Mouse (Mus musculus) heart, postnatal 4 days (tissue): ENCODE measurements around the gene Tspan17. TPM values are rescaled to one million over a fixed set of nuclear protein-coding genes. Genes with fewer than 3 reads are reported as not detected.
A peak's percentile ranks its signal among the peaks of the same experiment; 100 is the strongest.

Experiments used
- DNase-seq: peaks from one replicate; pipeline ENCODE4 v3.0.0; 2021
- total RNA-seq, 2 experiments: library from RNA; stranded (reverse); gene quantifications; 2 replicates each; pipeline ENCODE4 v1.2.3; 2021

The Tspan17 gene
- total RNA-seq, 2 experiments from 2014 or later: 9.1 to 12.8 TPM

GRCm38 (mm10) chr13:54808067-54808466 lies 18.9 kb downstream of the Tspan17 start:
- no peak for DNase-seq

- no peak for DNase-seq
Measured at GRCm38 (mm10) chr13:54811476-54811875, 22.3 kb downstream of the Tspan17 start.

DNA sequence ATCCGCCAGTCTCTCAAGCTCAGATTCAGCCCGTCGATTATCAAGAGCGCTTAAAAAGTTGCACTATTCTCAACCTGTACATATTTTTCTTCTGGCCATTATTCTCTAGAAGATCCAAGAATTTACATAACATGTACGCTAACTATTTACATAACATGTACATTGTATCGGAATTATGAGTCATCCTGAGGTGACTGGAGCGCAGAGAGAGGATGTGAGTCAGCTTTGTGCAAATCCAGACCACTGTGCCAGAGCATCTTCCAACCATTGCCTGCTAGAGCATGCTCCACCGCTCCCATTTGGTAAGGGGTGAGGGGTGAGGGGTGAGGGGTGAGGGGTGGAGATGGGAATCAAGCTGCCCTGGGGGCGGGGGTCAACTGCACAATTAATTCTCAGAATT lies 24.2 kb downstream of the Tspan17 start:
- no peak for DNase-seq

GRCm38 (mm10) chr13:54818399-54819254 lies 29.4 kb downstream of the Tspan17 start:
- no peak for DNase-seq

DNA sequence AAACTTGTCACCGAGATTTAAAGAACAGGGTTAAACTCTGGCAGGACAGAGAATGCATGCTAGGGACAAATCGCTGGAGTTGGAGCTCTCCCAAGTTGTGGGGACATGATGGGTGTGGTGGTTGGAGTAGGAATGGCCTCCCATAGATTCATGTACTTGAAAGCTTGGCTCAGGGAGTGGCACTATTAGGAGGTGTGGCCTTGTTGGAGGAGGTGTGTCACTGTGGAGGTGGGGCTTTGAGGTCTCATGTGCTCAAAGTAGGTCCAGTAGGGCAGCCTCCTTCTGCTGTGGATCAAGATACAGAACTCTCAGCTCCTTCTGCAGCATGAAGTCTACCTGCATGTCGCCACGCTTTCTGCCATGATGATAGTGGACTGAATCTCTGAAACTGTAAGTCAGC lies 31.9 kb downstream of the Tspan17 start:
- no peak for DNase-seq

- DNase-seq: no peak
Measured at GRCm38 (mm10) chr13:54821931-54822330, 32.8 kb downstream of the Tspan17 start.

DNA sequence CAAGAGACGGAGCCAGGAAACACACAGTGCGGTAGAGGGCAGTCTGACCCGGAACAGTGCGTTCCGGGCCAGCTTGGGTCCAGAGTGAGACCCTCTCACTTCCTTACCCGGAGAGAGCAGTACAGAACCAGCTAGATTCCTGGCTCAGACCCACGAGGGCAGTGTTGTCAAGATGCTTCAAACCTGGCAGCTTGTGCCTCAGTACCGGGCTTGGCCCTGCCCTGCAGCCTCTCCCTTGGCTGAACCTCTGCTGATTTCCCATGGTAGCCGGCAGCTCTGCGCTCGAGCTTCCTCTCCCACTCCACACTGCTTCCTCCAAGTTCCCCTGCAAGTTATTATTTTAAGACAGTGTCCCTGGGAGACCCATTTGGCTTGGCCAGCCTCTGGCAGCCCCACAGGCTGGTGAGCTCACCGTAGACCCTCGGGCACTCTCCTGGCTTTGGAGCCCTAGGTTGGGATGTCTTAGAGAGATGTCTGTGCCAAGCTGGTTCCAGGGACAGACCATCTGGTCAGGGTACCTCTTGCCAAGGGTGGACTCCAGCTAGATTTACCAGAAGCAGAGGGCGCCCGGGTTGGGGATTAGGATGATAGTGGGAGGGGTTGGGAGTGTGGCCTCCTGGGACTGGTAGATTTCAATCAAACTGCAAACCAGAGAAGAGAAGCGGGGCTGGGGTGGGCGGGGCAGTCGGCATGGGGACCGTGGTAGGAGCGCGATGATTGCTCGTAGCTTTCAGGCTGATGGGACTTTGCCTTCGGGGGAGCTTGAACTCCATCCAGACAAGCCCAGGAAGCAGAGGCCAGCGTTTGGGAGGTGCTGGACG lies 35.1 kb downstream of the Tspan17 start:
- DNase-seq: peak; percentile 9

- no peak for DNase-seq
Measured at GRCm38 (mm10) chr13:54827992-54828391, 38.8 kb downstream of the Tspan17 start.

DNA sequence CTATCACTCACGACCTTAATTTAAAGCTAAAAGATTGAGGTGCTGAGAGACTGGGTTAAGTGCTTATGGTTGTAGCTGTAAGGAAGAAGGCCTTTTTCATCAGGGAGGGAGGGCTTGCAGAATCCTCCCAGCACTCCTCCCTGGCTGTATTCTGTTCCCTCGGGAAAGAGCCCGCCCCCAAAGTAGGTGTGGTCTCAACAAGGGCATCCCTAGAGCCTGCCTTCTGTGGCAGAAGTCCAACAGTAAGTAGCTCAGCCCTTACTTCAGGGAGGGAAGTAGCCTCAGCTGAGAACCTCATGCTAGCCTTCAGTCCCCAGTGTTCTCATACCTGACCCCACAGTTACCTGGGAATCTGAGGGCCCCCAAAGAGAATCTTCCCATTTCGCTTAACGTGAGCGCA lies 39.3 kb downstream of the Tspan17 start:
- DNase-seq: no peak

DNA sequence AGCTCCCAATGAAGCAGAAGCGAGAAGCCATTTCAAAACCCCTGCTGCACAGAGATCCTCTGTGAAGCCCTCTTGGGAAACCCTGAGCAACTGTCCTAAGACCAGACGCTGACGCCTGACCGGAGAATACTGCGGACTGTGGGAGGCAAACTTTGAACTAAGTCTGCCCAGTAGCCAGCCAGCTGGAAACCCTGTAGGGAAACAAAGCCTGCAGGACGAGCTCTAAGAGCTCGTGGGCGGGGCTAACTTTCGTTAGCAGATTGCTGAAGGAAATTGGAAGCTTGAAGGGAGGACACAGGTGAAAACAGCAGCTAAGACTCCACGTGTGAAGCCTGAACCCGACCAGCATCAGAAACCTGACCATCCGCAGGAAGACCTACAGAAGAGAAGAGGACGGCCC lies 40.3 kb downstream of the Tspan17 start:
- DNase-seq: no peak

GRCm38 (mm10) chr13:54836351-54837030 lies 47.3 kb downstream of the Tspan17 start:
- DNase-seq: no peak

- DNase-seq: no peak
Measured at GRCm38 (mm10) chr13:54837061-54837460, 47.9 kb downstream of the Tspan17 start.

- no peak for DNase-seq
Measured at GRCm38 (mm10) chr13:54837471-54837889, 48.3 kb downstream of the Tspan17 start.

DNA sequence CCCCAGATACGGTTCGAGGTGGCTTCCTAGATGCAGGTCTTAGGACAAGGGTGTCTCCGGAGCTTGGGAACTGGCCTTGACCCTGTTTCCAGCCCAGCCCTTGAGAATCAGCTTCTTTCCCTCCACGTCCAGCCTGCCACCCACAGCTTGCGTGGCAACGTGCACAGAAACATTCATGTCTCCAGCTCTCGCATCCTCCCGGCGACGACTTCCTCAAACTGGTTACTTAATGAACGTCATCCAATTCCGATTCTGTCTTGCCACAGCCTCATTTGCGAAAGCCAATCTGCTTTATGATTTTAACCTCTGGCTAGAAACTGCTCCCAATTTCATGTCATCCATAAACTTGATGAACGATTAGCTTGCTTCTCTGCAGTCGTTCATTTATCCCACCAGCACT lies 49.4 kb downstream of the Tspan17 start:
- DNase-seq: no peak

DNA sequence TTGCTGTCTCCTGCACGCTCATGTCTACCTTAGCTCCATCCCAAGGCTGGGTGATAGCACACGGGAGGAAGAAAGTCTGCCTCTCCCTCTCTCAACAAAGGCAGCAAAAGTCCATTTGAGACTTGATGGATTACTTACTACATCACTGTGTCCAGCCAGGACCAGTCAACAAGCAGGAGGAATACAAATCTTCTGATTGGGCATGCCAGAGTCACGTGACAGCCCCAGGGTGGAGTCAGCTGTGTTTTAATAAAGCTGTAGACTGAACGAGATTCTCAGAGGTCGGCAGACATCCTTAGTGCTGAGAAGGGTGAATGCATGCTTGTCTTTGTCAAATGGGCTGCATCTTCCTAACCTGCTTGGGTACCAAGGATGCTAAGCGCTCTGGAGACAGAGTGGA lies 50.0 kb downstream of the Tspan17 start:
- DNase-seq: no peak

DNA sequence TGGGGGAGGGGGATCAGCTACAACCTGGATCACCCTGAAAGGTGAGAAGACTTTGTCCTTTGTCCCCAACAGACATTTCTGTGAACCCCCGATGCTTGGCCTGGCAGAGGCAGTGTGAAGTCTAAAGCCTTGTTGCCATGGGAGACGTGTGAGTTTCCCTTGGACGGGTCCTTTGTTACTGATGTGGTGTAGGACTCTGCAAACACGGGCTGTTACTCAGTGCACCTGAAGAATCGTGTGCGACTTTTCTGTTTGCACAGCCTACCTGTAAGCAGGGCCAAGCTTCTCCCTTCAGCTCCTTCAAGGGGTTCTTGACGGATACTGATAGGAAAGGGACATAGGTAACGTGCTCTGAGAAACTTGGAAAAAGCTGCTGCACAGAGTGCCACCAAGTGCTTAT lies 55.4 kb downstream of the Tspan17 start:
- DNase-seq: no peak

Other genes with a start within 250 kb of the Tspan17 start
- gene 4833439L19Rik, start 223.9 kb upstream of the Tspan17 start, total RNA-seq: 10 to 100 TPM; 83.7 to 87.2 TPM
- gene Arl10, start 214.4 kb upstream of the Tspan17 start, total RNA-seq: 10 to 100 TPM; 13.3 to 13.7 TPM
- gene Nop16, start 199.3 kb upstream of the Tspan17 start, total RNA-seq: 10 to 100 TPM; 21.8 to 21.9 TPM
- 100 to 1,000 TPM; 224 to 238 TPM for gene Higd2a, start 199.2 kb upstream of the Tspan17 start, total RNA-seq
- 10 to 100 TPM; 90.0 to 96.8 TPM for gene Cltb, start 178.0 kb upstream of the Tspan17 start, total RNA-seq
- 10 to 100 TPM; 41.7 to 42.8 TPM for gene Faf2, start 167.6 kb upstream of the Tspan17 start, total RNA-seq
- 10 to 100 TPM; 60.7 to 67.0 TPM for gene Rnf44, start 95.5 kb upstream of the Tspan17 start, total RNA-seq
- not detected for gene Cdhr2, start 87.9 kb upstream of the Tspan17 start, total RNA-seq
- gene Gprin1, start 39.5 kb upstream of the Tspan17 start, total RNA-seq: under 1 TPM; 0.10 to 0.11 TPM
- not detected for gene Sncb, start 22.8 kb upstream of the Tspan17 start, total RNA-seq
- gene Eif4e1b, start 5.4 kb upstream of the Tspan17 start, total RNA-seq: not detected
- 1 to 10 TPM; 1.3 to 1.4 TPM for gene Unc5a, start 160.0 kb downstream of the Tspan17 start, total RNA-seq
- under 1 TPM; 0.74 to 0.98 TPM for gene Hk3, start 232.0 kb downstream of the Tspan17 start, total RNA-seq